Mouse (Mus musculus): ENCODE data around the gene Fv1.
"Not testable (repeated sequence)": the region's sequence is repeated elsewhere in the genome, so short reads cannot be mapped to it uniquely, and the experiment has no call there.

Gene Fv1

DNA sequence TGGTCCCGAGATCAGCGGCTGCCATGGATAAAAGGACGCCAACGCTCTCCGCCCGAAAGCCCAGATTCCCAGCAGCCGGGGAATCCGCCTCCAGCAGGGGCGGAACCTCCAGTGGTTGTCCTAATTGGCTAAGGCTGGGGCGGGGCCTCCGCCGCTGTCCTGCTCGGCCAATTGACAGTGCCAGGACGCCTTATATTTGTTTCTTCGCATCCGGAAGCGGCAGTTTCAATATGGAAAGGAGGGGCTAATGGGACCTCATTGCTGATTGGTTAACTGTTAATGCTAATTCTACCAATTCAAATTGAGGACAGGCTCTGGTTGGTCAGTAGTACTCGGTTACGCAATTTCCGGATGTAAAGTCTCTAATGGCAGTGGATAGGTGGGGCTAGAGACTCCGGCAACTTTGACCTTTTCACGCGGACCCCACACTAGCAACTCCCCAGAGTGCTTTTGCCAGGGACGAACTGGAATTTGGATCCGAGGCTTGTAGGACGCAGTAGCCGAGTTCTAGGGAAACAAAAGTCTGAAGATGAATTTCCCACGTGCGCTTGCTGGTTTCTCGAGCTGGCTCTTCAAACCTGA is at the start of gene Fv1, which contains the start of gene Miip:
Gene Fv1 (plus strand): TSS at position 530 of the 582 bp plus-strand sequence.
Gene Miip (minus strand): TSS at position 367 of the 582 bp plus-strand sequence.
- peak; percentile 91 to 93 for DNase-seq

GRCm38 (mm10) chr4:147819659-147820058 is 49.1 kb upstream of the Fv1 start:
- not testable (repeated sequence) for DNase-seq

GRCm38 (mm10) chr4:147821414-147821813 is 47.4 kb upstream of the Fv1 start:
- not testable (repeated sequence) for DNase-seq

DNA sequence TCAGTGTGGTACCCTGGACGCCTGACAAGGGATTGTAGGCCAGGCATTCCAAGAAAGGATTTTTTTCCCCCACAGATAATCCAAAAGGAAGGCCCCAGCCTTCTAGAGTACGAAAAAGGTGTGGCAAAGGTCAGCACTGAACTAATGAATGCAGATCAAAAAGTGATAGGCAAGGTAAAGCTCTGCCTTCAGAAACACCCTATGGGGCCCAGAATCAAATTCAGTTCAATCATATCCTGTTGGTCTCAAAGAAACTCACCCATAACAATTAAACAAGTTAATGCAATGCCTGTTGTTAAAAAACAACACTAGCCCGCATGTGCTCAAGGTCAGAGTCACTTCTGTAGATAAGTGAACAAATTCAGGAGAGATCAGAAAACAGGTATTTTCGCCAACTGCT is 44.4 kb upstream of the Fv1 start:
- DNase-seq = no peak

GRCm38 (mm10) chr4:147839282-147839681 is 29.5 kb upstream of the Fv1 start:
- peak in 1 of 2 experiments; percentile 46 for DNase-seq

DNA sequence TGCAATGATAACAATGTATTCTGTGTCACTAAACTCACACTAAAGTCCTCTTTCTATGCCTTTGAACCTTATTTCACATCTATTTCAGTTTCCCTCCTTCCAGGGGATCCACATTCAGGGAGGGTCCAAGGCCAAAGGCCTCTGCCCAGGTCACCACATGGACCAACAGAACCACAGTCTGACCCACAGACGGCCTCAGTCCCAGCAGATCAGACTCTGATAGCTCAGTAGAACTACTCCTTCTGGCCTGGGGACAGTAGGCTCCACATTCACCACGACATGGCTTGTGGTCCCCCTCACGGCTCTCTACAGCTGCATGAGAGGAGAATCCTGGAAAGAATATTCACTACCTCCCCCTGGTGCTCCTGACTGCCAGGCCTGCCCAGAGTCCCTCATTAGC is 25.9 kb upstream of the Fv1 start:
- no peak for DNase-seq

GRCm38 (mm10) chr4:147847614-147848583 is 20.9 kb upstream of the Fv1 start, which contains the start of gene Zfp933:
TSS of gene Zfp933 (minus strand) at chr4:147848366.
- DNase-seq = peak; percentile 68 to 72

DNA sequence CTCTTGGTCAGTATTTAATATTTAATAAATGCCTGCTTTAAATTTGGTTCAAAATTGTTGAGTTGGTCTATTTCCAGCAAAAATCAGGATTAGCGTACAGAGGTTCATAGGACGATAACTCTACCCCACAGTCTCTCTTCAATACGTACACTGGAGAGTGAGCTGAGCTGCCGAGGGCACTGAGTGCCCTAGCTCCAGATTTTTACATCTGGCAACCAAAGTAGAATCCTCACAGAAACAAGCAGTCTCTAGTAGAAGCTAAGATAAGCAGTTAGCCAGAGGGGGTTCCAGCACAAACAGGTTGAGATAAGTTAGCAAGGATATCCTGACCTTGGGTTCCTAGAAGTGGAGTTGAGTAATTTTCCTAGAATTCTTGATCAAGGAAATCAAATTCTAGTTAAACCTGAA is 20.2 kb upstream of the Fv1 start:
- DNase-seq = no peak

GRCm38 (mm10) chr4:147850776-147851175 is 18.0 kb upstream of the Fv1 start:
- DNase-seq = no peak

DNA sequence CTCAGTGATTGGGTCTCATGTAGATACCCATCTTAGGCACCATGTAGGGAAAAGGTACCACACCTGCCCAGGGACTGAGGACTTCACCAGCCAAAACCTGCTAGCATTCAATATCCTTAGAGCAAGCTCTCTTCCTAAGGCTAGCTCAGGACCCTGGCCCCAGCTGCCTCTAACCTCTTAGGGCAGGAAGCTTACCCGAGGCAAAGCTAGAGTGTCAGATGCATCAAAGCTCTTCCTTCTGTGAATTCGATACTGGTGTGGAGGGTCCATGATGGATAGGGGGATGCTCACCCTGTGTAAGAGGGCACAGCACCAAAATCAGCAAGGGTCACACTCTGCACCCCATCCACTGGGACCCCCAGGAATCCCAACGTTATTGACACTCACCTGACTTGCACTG is 6.7 kb upstream of the Fv1 start:
- no peak for DNase-seq

DNA sequence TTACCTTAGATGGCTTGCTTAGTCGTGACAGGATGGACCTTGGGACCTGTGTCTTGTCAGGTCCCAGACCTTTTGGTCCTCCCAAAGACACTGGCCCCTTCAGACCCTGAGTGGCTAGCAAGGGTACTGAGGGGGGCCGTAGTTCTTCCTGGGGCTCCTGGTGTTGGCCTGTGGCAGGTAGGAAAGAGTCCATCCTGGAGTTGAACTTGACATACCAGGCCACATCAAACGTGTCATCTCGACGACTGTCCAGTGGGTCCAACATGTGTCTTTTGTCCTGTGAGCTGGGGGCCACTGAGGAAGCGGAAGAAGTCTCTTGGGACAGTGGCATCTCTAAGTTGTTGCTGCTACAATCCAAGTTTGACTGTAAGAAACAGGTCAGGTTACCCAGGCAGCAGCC is 3.1 kb upstream of the Fv1 start:
- no peak for DNase-seq

DNA sequence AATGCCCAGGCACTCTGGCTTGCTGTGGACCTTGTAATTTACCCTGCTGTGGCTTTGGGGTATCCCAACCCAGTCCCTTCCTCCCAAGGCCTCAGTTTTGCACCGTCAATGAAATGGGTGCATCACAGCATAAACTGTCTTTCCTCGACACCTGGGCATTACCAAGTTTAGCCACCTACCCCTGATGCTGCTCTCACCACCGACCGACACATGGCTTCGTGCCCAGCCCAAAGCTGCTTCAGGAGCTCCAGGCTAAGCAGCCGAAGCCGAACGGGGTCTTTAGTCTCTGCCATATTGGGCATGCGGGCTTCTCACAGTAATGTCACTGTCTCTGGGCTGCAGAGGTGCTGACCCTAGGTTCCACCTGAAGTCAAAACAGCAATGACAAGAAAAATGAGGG is 2.7 kb upstream of the Fv1 start:
- DNase-seq = no peak

DNA sequence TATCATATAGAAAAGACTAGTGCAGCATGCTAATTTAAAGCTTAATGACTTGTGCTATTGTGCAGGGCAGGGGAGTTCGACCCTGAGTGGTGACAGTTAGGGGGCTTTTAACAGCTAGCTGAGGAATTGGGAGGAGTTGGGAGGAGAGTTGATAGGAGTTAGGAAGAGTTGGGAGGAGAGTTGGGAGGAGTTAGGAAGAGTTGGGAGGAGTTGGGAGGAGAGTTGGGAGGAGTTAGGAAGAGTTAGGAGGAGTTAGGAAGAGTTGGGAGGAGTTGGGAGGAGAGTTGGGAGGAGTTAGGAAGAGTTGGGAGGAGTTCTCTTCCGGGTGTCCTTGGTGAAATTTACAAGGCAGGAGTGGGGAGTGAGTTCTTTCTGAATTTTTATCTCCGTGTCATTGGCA is 2.0 kb upstream of the Fv1 start:
- not testable (repeated sequence) for DNase-seq

GRCm38 (mm10) chr4:147867563-147868449 is 973 bp upstream of the Fv1 start:
- no peak for DNase-seq

GRCm38 (mm10) chr4:147869238-147869637 is 459 bp downstream of the Fv1 start:
- DNase-seq = no peak

- no peak for DNase-seq
Observed at GRCm38 (mm10) chr4:147875852-147876575, 7.2 kb downstream of the Fv1 start.

DNA sequence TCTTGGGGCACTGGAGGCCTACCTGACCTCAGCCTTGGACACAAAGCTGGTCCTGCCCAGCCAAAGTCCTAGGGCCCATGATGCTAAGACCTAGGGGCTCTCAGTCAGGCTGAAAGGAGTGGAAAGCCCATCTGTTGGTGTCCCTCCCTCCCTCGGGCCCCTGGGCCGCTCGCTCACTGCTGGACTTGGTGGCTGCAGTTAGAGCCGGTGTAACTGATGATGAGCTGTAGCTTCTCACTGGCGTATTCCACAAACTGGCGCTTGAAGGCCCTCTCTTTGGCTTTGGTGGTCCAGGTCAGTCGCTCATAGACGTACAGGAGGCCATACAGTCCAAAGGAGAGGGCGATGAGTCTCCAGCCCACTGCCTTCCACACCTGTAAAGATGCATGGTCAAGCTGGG is 9.8 kb downstream of the Fv1 start:
- no peak for DNase-seq

DNA sequence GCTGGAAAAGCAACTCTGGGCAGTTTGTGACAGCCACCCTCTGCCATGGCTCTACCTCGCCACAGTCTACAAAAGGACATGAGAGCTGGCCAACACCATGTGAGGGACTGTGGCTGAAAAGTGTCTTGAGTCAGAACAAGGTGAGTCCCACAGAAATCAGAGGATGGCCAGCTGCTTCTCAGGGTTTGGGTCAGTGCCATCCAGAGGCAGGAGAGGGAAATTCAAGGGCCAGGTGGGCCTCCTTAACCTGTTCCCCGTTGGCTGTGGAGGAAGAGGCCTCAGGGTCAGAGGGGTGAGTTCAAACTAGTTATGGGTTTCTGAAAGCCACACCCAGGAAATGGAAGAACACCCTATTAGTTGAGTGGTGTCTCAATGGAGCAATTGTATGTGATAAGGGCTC is 10.7 kb downstream of the Fv1 start:
- DNase-seq = no peak

GRCm38 (mm10) chr4:147879865-147880264 is 11.1 kb downstream of the Fv1 start:
- no peak for DNase-seq

DNA sequence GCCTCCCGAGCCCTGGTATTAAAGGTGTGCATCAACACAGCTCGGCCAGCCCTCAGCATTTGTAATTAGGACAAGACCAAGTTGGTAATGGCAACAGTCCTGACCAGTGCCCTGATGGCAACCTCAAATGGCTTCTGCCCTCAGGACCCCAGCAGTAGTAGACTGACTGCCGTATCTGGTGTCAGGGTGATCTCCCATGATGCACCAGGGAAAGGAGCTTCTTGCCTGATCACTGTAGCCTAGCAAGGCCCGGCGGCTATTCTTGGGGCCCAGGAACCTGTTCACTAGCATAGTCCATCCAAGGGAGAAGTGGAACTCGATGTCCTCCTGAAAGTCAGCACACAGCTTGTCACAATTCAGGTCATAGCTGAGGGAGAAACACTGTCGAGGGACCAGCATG is 13.0 kb downstream of the Fv1 start:
- no peak for DNase-seq

DNA sequence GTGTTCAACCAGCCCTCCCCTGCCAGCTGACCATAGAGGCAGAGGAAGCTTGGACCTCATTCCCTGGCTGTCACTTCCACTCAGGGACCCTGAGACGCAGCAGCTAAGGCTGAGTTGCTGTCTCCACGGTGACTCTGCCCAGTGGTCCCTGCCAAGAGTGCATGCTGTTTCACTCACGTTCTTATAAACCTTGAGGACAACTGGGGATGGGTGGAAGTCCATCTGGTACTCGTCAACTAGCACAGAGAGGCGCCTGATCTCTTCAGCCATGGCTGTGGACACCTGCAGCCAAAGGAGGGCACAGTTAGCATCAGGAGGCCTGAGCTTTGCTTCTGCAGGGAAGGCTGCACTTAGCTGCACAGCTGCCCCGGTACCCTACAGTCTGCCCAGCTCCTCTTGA is 14.3 kb downstream of the Fv1 start:
- no peak for DNase-seq

GRCm38 (mm10) chr4:147884138-147884537 is 15.4 kb downstream of the Fv1 start:
- no peak for DNase-seq
